Comparison of ENCODE assay signal across 10 mouse cellular contexts in the genomic region with DNA sequence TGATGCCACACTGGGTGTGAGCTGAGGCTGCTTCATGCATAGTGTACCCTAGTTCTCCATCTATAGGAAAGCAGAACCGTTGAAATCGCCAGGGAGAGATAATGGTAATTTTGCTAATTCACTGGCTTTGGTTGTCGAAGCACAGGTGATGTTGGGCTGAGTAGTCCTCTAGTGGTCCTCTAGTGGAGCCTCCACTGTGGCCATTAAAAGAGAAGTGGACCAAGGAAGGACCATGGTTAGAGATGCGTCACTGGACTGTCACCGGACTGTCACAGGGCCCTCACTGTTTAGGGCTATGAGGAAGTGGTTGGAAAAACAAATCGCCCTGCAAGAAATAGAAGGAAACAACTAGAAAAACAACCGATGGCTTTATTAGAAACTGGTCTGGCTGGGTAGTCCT. TPM values are rescaled to one million over a fixed set of nuclear protein-coding genes. Genes with fewer than 3 reads are reported as not detected.
DNase-seq lines count a peak whose midpoint lies in the region; ATAC-seq and TF ChIP-seq lines count a peak whose summit lies in the region.
"Had no signal": no experiment of that assay in that cellular context is flagged by ENCODE, and none has a peak within 500 bp of the region (broad histone marks: within the 10 kb centered on the region; RNA-seq: fewer than 3 reads in every experiment).

No protein-coding gene starts in this region.

- no peak for TF ChIP-seq CTCF in bone marrow macrophage, adult 2 months (IDR thresholded peaks at IDR 0.05; ENCODE audit: low read depth, low read length)

- peak; percentile 47 for DNase-seq in layer of hippocampus, adult 11-12 months (ENCODE audit: low spot score)
- no peak for DNase-seq in layer of hippocampus, postnatal 36 days
- no peak for DNase-seq in thymus, postnatal 10 days (ENCODE audit: low spot score in 2 of 2)
- DNase-seq in thymus, postnatal 4 days: no peak
- DNase-seq: cerebellum, adult 18-20 months; thymus, adult 18-20 months had no signal

- H3K4me1 ChIP-seq in bone marrow macrophage, adult 2 months (ENCODE audit: control insufficient read depth, insufficient read depth, low read length): peaks cover 49% of the 10 kb centered on the region

- H3K4me3 ChIP-seq in bone marrow macrophage, adult 2 months (ENCODE audit: insufficient read depth, low read length): no peak overlapping the region

- peak; percentile 65 for ATAC-seq in granulocyte monocyte progenitor cell, adult 5-6 weeks (replicated peaks; ENCODE audit: poor library complexity, severe bottlenecking)
- ATAC-seq in monocyte, adult 5-6 weeks (replicated peaks; ENCODE audit: insufficient number of reproducible peaks, low FRiP score, low TSS enrichment, poor library complexity, severe bottlenecking): peak; percentile 85
- ATAC-seq: inflammation-experienced regulatory T-cells, adult 6 months had no signal

- H3K27ac ChIP-seq in bone marrow macrophage, adult 2 months (ENCODE audit: insufficient read depth, low read depth, low read length): peak overlapping the region; percentile 99

- TF ChIP-seq POLR2A in bone marrow macrophage, adult 2 months (IDR thresholded peaks at IDR 0.05; ENCODE audit: borderline replicate concordance, low read depth, low read length): no peak

RNA-seq across cellular contexts. Expression of a gene that starts 25.4 kb away (rescaled TPM):
- total RNA-seq in layer of hippocampus, postnatal 36 days (2021): 10 to 100 TPM; 17.6 to 20.4 TPM
- 189 and 194 TPM in 2 replicates for polyA plus RNA-seq in bone marrow macrophage, adult 2 months (2012; ENCODE audit: insufficient read depth, insufficient read length, missing spikeins)
- 4.0 and 12.1 TPM in 2 replicates for total RNA-seq in granulocyte monocyte progenitor cell, adult 5-6 weeks (2014; fragmentation: Nextera tagmentation)
- 12.8 and 15.0 TPM in 2 replicates for total RNA-seq in granulocyte monocyte progenitor cell, adult 5-6 weeks (2017)
- 54.4 to 130 TPM (median 68.2 TPM) in 3 replicates for total RNA-seq in monocyte, adult 5-6 weeks (2017)

RNA-seq across cellular contexts. Expression of a gene that starts 25.6 kb away (rescaled TPM):
- 10 to 100 TPM; 14.4 to 17.1 TPM for total RNA-seq in layer of hippocampus, postnatal 36 days (2021)
- polyA plus RNA-seq in bone marrow macrophage, adult 2 months (2012; ENCODE audit: insufficient read depth, insufficient read length, missing spikeins): 12.6 and 13.9 TPM in 2 replicates
- total RNA-seq in granulocyte monocyte progenitor cell, adult 5-6 weeks (2014; fragmentation: Nextera tagmentation): 6.6 and 9.2 TPM in 2 replicates
- total RNA-seq in granulocyte monocyte progenitor cell, adult 5-6 weeks (2017): 3.5 and 4.0 TPM in 2 replicates
- 1.8 to 11.2 TPM (median 4.2 TPM) in 3 replicates for total RNA-seq in monocyte, adult 5-6 weeks (2017)

RNA-seq across cellular contexts. Expression of a gene that starts 49.3 kb away (rescaled TPM):
- total RNA-seq in layer of hippocampus, postnatal 36 days (2021): 10 to 100 TPM; 22.8 to 23.0 TPM
- polyA plus RNA-seq in bone marrow macrophage, adult 2 months (2012; ENCODE audit: insufficient read depth, insufficient read length, missing spikeins): 3.4 and 4.3 TPM in 2 replicates
- total RNA-seq in granulocyte monocyte progenitor cell, adult 5-6 weeks (2014; fragmentation: Nextera tagmentation): 34.7 and 35.8 TPM in 2 replicates
- 34.4 and 36.8 TPM in 2 replicates for total RNA-seq in granulocyte monocyte progenitor cell, adult 5-6 weeks (2017)
- 14.1 to 26.9 TPM (median 21.1 TPM) in 3 replicates for total RNA-seq in monocyte, adult 5-6 weeks (2017)
